Mouse (Mus musculus) hindbrain, postnatal 0 days (tissue): ENCODE measurements around the gene Gm19668. TPM values are rescaled to one million over a fixed set of nuclear protein-coding genes. Genes with fewer than 3 reads are reported as not detected.
A peak's percentile ranks its signal among the peaks of the same experiment; 100 is the strongest.

Source experiments
- ATAC-seq: fragments of 200-750 bp; cut with Nextera tagmentation; 2 replicates; pipeline ENCODE4 v1.8.0; 2017; ENCODE audit warnings: mild to moderate bottlenecking, moderate TSS enrichment, moderate library complexity
- DNase-seq: peaks from one replicate; pipeline ENCODE4 v3.0.0-alpha.2; 2015; ENCODE audit warnings: low spot score
- H3K27ac ChIP-seq: fragments of 300-500 bp; sonication (generic); 2 replicates; pipeline ENCODE4 v1.5.1; 2014; ENCODE audit warnings: mild to moderate bottlenecking
- H3K27me3 ChIP-seq: fragments of 300-500 bp; sonication (generic); 2 replicates; pipeline ENCODE4 v1.6.1; 2014; ENCODE audit warnings: low read length, mixed read lengths; ENCODE audit not compliant: insufficient read depth
- H3K36me3 ChIP-seq: fragments of 300-500 bp; sonication (generic); 2 replicates; pipeline ENCODE4 v1.6.1; 2014; ENCODE audit warnings: low read length, mixed read lengths; ENCODE audit not compliant: insufficient read depth
- H3K4me1 ChIP-seq: fragments of 300-500 bp; sonication (generic); 2 replicates; pipeline ENCODE4 v1.6.1; 2014; ENCODE audit warnings: antibody characterized with exemption, low read length, mixed read lengths; ENCODE audit not compliant: insufficient read depth
- H3K4me2 ChIP-seq: fragments of 300-500 bp; sonication (generic); 2 replicates; pipeline ENCODE4 v1.6.1; 2014; ENCODE audit warnings: low read depth, mild to moderate bottlenecking, low read length, moderate library complexity, mixed read lengths
- H3K4me3 ChIP-seq: fragments of 300-500 bp; sonication (generic); 2 replicates; pipeline ENCODE4 v1.5.1; 2014; ENCODE audit warnings: low read length
- H3K9ac ChIP-seq: fragments of 300-500 bp; sonication (generic); replicated peaks from 2 replicates; pipeline ENCODE4 v1.6.1; 2014; ENCODE audit warnings: mild to moderate bottlenecking, low read length, moderate library complexity, mixed read lengths
- H3K9me3 ChIP-seq: fragments of 300-500 bp; sonication (generic); 2 replicates; pipeline ENCODE4 v1.6.1; 2016; ENCODE audit warnings: low read length, mixed read lengths
- CTCF ChIP-seq: IDR thresholded peaks from 2 replicates; pipeline ENCODE4 v1.5.1; 2016; ENCODE audit warnings: antibody characterized with exemption, control low read depth, low read depth
- WGBS: fragments of 180-500 bp; shearing (Covaris S2); extraction: QIAGEN DNeasy Blood & Tissue Kit; methylation state at CpG from one replicate; pipeline ENCODE4 v1.1.7; 2014; 5-methylcytosine and 5-hydroxymethylcytosine counted together
- polyA plus RNA-seq: library from polyadenylated mRNA; unstranded; fragments of >200 nt; fragmentation: Nextera tagmentation; extraction: Ambion mirVana; gene quantifications from 2 replicates; pipeline ENCODE4 v1.2.1, GENCODE M21; 2015
- total RNA-seq: library from RNA; depleted of rRNA; stranded (reverse); fragments of >200 nt; gene quantifications from 2 replicates; pipeline ENCODE4 v1.2.3, GENCODE M21; 2014; rRNA removed

The Gm19668 gene
- not detected in 2 replicates for total RNA-seq
- not detected in 2 replicates for polyA plus RNA-seq

- Histone ChIP-seq H3K9me3 (no peaks in the 10 kb centered on the region), H3K4me1 (no peaks in the 10 kb centered on the region), H3K4me3 (no peak within 1 kb of the TSS), H3K36me3 (no peaks in the 10 kb centered on the region), H3K27ac (no peak within 1 kb of the TSS), H3K4me2 (no peak within 1 kb of the TSS), H3K9ac (no peak within 1 kb of the TSS), H3K27me3 (no peaks in the 10 kb centered on the region)
- TF ChIP-seq CTCF = no peak
- DNase-seq (no peak), ATAC-seq (0 out of 2 replicates have a peak, but pooled peaks have one; percentile 18)
- 64% methylated on average over 8 of the region's 8 CpGs for WGBS
These were observed at the start of gene Gm19668 for GRCm38 (mm10) chr10:77798921-77799508. Gene Gm19668, minus strand, starts transcription at chr10:77799133.

GRCm38 (mm10) chr10:77847538-77847937 lies 48.6 kb upstream of the Gm19668 start:
- Histone ChIP-seq H3K4me1 (no peaks in the 10 kb centered on the region), H3K4me2 (no peak overlapping the region), H3K36me3 (no peaks in the 10 kb centered on the region), H3K9me3 (peaks cover 9% of the 10 kb centered on the region; the same call in 1 of the 2 replicates), H3K27ac (no peak overlapping the region), H3K9ac (no peak overlapping the region), H3K4me3 (no peak overlapping the region), H3K27me3 (no peaks in the 10 kb centered on the region)
- no peak for ATAC-seq
- WGBS = 88% methylated on average over 2 of the region's 2 CpGs
- no peak for DNase-seq
- no peak for TF ChIP-seq CTCF

DNA sequence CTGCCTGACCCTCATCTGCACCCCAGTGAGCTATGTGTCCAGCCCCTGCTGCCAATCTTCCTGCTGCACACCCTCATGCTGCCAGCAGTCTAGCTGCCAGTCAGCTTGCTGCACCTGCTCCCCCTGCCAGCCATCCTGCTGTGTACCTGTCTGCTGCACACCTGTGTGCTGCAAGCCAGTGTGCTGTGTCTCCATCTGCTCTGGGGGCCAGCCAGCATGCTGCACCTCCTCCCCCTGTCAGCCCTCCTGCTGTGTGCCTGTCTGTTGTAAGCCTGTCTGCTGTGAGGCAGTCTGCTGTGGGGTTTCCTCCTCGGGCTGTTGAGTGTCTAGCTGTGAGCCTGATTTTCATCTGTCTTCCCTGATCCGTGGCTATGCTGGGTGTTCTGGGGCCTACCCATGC lies 48.0 kb upstream of the Gm19668 start:
- no peak for DNase-seq
- ATAC-seq = no peak
- no peak overlapping the region for H3K27ac ChIP-seq
- peaks cover 9% of the 10 kb centered on the region; the same call in 1 of the 2 replicates for H3K9me3 ChIP-seq
- no peak overlapping the region for H3K4me2 ChIP-seq
- TF ChIP-seq CTCF = no peak
- no peak overlapping the region for H3K9ac ChIP-seq
- no peaks in the 10 kb centered on the region for H3K27me3 ChIP-seq
- no peak overlapping the region for H3K4me3 ChIP-seq
- H3K36me3 ChIP-seq = no peaks in the 10 kb centered on the region
- WGBS = 15% methylated on average over 2 of the region's 2 CpGs
- H3K4me1 ChIP-seq = no peaks in the 10 kb centered on the region

- WGBS = 67% methylated on average over 2 of the region's 3 CpGs
- Histone ChIP-seq H3K9ac (no peak within 1 kb of the TSS), H3K9me3 (peaks cover 9% of the 10 kb centered on the region; the same call in 1 of the 2 replicates), H3K4me3 (no peak within 1 kb of the TSS), H3K36me3 (no peaks in the 10 kb centered on the region), H3K4me2 (no peak within 1 kb of the TSS), H3K27ac (no peak within 1 kb of the TSS), H3K4me1 (no peaks in the 10 kb centered on the region), H3K27me3 (no peaks in the 10 kb centered on the region)
- DNase-seq (no peak), ATAC-seq (no peak)
- TF ChIP-seq CTCF = no peak
These were observed 47.6 kb upstream of the Gm19668 start, which contains the start of gene Gm36176 for GRCm38 (mm10) chr10:77846503-77846902. Gene Gm36176, plus strand, starts transcription at chr10:77846803.

DNA sequence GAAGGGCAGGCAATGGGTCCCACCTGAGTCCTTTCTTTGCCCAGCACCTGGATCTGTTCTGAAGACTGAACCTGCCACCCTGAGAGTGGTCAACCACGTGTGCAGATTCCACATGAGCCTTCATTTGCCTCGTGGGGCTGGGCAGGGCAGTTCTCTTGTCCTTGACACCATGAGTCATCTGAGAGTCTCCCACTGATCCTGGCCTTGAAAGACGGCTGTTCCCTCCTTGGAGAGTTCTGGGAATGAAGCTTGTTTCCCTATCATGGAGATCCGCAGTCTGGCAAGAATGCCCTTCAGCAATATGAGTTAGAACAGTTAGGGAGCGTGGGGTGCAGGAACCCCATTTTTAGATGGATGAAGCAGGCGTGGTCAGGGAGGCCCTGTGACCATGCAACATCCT lies 40.1 kb upstream of the Gm19668 start:
- Histone ChIP-seq H3K4me3 (no peak overlapping the region), H3K4me1 (no peaks in the 10 kb centered on the region), H3K27ac (no peak overlapping the region), H3K9ac (no peak overlapping the region), H3K4me2 (no peak overlapping the region), H3K27me3 (no peaks in the 10 kb centered on the region), H3K9me3 (peaks cover 3% of the 10 kb centered on the region; the same call in 1 of the 2 replicates), H3K36me3 (no peaks in the 10 kb centered on the region)
- DNase-seq (no peak), ATAC-seq (no peak)
- no peak for TF ChIP-seq CTCF
- 83% methylated on average over 6 of the region's 6 CpGs for WGBS

DNA sequence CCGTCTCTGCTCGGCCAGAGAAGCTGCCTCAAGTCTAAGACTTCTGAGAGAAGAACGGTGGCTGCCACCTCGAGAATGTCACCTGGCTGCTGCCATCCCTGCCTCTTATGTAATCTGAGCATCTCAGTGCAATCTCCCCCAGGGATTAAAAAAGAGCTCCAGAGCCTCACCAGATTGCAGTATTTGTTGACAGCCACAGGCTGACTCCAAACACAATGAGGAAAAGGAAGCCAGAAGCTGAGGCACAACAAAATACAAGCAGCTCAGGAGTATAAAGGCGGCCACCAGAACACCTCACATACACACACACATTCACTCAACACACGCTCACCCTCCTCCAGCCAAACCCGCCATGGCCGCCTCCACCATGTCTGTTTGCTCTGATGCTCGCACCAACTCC lies 36.7 kb upstream of the Gm19668 start, which contains the start of gene Krtap10-10:
Gene Krtap10-10 (plus strand): TSS at position 301 of the 400 bp plus-strand sequence.
- no peak within 1 kb of the TSS for H3K4me2 ChIP-seq
- WGBS = 57% methylated on average over 9 of the region's 9 CpGs
- H3K27ac ChIP-seq = no peak within 1 kb of the TSS
- ATAC-seq (no peak), DNase-seq (no peak)
- no peaks in the 10 kb centered on the region for H3K36me3 ChIP-seq
- H3K9me3 ChIP-seq = no peaks in the 10 kb centered on the region
- H3K9ac ChIP-seq = no peak within 1 kb of the TSS
- no peaks in the 10 kb centered on the region for H3K27me3 ChIP-seq
- no peak within 1 kb of the TSS for H3K4me3 ChIP-seq
- no peak for TF ChIP-seq CTCF
- no peaks in the 10 kb centered on the region for H3K4me1 ChIP-seq

GRCm38 (mm10) chr10:77826951-77827350 lies 28.0 kb upstream of the Gm19668 start, which contains the start of gene Krtap10-4:
Gene Krtap10-4, minus strand, starts transcription at chr10:77827095.
- no peak for TF ChIP-seq CTCF
- Histone ChIP-seq H3K27ac (no peak within 1 kb of the TSS), H3K27me3 (no peaks in the 10 kb centered on the region), H3K4me3 (no peak within 1 kb of the TSS), H3K36me3 (no peaks in the 10 kb centered on the region), H3K4me2 (no peak within 1 kb of the TSS), H3K9me3 (no peaks in the 10 kb centered on the region), H3K9ac (no peak within 1 kb of the TSS), H3K4me1 (no peaks in the 10 kb centered on the region)
- 56% methylated on average over 6 of the region's 6 CpGs for WGBS
- ATAC-seq (no peak), DNase-seq (no peak)
